Mouse (Mus musculus) left cerebral cortex, postnatal 4 days (tissue): ENCODE measurements around the gene Hist2h2be. TPM values are rescaled to one million over a fixed set of nuclear protein-coding genes. Genes with fewer than 3 reads are reported as not detected.
A peak's percentile ranks its signal among the peaks of the same experiment; 100 is the strongest.
"Not testable (repeated sequence)": the region's sequence is repeated elsewhere in the genome, so short reads cannot be mapped to it uniquely, and the experiment has no call there.

Experiments
- DNase-seq: peaks from one replicate; pipeline ENCODE4 v3.0.0-alpha.2; 2022
- intact Hi-C: fragments of 180-260 bp; cut with DNase I; formaldehyde crosslinking; loops from one replicate; pipeline ENCODE4 v1.15.1; 2025
- total RNA-seq, 2 experiments: library from RNA; stranded (reverse); gene quantifications; 2 replicates each; pipeline ENCODE4 v1.2.3; 2021

Gene Hist2h2be
- total RNA-seq, 2 experiments from 2014 or later: 4.6 to 5.2 TPM

- intact Hi-C loops: no loop called here
- no peak for DNase-seq
These were observed 16.5 kb downstream of the Hist2h2be start for GRCm38 (mm10) chr3:96237335-96237903.

- no peak for DNase-seq
- intact Hi-C loops: no loop called here
These were observed 17.1 kb downstream of the Hist2h2be start for GRCm38 (mm10) chr3:96237904-96238511.

DNA sequence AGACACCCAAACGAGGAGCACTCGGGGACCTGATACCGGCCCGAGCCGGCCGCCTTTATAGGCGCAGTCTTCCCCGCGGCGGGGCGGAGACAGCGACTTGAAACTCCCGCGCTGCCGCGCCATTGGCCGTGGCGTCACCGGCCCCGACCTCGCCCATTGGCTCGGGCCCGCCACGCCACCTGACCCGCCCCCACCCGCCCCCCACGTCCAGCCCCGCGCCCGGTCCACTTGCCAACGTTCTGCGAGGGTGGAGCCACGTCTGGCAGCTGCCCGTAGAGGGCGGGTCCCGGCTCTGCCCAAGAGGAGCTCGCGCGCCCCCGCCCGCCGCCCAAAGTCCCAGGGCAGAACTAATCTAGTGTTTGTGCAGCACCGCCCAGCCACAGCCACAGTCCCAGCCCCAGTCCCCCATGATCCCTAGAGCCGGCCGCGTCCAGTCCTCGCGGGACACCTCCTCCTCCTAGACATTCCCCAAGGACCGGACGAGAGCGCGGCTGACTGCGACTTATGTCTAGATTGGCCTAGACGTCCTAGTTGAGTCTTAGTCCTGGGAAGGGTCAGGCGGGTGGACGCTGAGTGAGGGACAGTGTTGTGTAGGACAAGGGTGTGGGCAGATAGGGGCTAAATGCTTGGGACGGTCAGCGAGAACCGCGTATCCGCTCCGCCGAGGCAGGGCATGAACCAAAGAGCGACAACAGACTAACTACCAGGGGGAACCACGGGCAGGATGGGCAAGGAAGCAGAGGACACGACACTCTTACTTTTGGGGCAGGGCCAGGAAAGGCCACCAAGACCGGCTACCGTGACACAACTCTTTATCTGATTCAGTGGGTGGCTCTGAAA, 18.3 kb downstream of the Hist2h2be start, which contains the start of gene Hist2h3c2:
Gene Hist2h3c2 (minus strand): TSS at position 174 of the 840 bp plus-strand sequence.
- intact Hi-C loops: not testable (repeated sequence)
- peak; percentile 56 for DNase-seq

DNA sequence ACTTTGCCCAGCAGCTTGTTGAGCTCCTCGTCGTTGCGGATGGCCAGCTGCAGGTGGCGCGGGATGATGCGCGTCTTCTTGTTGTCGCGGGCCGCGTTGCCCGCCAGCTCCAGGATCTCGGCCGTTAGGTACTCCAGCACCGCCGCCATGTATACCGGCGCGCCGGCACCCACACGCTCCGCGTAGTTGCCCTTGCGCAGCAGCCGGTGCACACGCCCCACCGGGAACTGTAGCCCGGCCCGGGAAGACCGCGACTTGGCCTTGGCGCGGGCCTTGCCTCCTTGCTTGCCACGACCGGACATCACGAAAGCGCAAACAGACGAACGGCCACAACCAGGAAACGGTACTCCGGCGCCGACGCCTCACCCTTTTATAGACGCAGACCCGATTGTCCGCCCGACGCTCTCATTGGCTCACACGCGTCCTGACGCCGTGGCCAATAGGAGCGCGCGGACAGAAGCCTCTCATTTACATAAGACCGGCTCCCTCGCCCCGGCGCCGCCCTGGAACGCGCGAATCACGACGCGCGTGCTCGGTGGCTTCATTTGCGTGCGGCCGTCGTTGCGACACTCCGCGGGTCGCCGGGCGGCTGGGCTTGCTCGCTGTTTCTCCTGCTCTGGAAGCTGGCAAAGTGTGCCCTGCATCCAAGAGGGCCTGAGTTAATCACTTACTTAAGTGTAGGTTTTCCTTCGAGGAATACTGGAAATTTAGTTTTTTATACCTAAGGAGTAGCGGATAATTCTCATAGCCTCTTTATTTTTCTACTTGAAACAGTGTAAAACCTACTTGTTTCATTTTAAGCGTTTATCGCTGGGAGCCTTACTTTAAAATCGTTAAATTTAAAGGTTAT, 19.3 kb downstream of the Hist2h2be start, which contains the start of gene Hist2h2aa2:
Gene Hist2h2aa2 (minus strand): TSS at position 328 of the 850 bp plus-strand sequence.
- peak; percentile 93 for DNase-seq
- intact Hi-C loops: not testable (repeated sequence)

- intact Hi-C loops: no loop called here
- no peak for DNase-seq
These were observed 19.9 kb downstream of the Hist2h2be start for GRCm38 (mm10) chr3:96240799-96241197.

GRCm38 (mm10) chr3:96243921-96244572, 23.1 kb downstream of the Hist2h2be start:
- intact Hi-C loops: no loop called here
- DNase-seq: no peak

- peak; percentile 84 for DNase-seq
- intact Hi-C loops: not testable (repeated sequence)
These were observed 24.3 kb downstream of the Hist2h2be start, which contains the start of gene Hist2h2aa1 for GRCm38 (mm10) chr3:96245003-96245886. Hist2h2aa1 (plus strand) TSS chr3:96245497.

GRCm38 (mm10) chr3:96246018-96246417, 25.1 kb downstream of the Hist2h2be start:
- DNase-seq, intact Hi-C loops: not testable (repeated sequence)

- intact Hi-C loops: not testable (repeated sequence)
These were observed 25.5 kb downstream of the Hist2h2be start, which contains the start of gene Hist2h3c1 for GRCm38 (mm10) chr3:96246427-96246856. Hist2h3c1 (plus strand) TSS chr3:96246685.

GRCm38 (mm10) chr3:96247356-96248140, 26.6 kb downstream of the Hist2h2be start:
- intact Hi-C loops: no loop called here
- DNase-seq: no peak

More at GRCm38 (mm10) chr3:96246427-96246856, 25.5 kb downstream of the Hist2h2be start, which contains the start of gene Hist2h3c1:
- DNase-seq: not testable (repeated sequence)

DNA sequence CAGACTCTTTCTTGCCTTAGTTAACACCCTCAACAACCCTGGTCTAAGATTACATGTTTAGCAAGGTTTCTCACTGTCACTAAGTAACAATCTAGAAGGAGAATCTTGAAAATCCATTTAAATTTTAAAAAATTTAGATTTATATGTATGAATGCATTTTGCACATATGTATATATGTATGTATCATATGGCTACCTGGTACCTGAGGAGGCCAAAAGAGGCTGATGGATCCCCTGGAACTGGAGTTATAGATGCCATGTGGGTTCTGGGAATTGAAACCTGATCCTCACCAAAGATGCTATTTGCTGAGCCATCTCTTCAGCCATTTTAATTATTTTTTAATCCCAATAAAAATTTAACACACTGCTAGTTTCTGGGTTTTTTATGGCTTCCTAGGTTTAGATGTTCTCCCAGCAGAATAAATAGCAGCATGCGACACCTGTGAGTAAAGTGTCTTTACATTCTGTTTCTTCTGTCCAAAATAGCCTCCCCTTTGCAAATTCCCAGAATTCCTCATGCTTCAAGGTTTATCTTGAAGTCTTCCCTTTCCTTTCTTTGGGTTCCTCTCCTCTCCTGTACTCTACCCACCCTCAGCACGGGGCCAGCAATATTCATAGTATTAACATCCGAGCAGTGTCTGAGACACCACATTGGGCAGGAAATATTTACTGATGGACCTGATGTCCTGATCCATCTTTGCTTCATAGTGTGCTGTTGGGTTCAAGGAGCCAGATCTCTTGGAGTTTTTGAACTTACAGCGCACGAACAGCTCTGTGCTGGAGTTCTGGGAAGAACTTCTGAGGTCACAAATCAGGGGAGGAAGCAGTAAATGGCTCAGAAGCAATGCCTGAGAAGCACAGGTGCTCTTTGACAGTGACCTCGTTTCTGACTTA, 27.5 kb downstream of the Hist2h2be start:
- intact Hi-C loops: no loop called here
- DNase-seq: no peak

DNA sequence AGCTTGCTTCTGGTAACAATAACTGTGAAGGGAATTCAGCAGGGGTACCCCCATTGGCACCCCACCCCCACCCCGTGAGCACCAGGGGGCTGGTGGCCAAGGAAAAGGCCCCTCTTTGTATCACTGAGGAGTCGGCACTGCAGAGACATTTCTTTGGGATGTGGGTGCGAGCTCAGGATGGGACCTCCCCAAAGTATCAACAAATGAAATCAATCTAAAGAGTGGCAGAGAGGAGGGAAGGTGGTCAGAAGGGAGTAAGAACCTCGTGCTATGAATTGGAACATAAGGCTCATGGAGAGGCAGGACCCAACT, 28.1 kb downstream of the Hist2h2be start:
- DNase-seq: no peak
- intact Hi-C loops: no loop called here

GRCm38 (mm10) chr3:96250890-96251289, 30.0 kb downstream of the Hist2h2be start:
- intact Hi-C loops: no loop called here
- no peak for DNase-seq

DNA sequence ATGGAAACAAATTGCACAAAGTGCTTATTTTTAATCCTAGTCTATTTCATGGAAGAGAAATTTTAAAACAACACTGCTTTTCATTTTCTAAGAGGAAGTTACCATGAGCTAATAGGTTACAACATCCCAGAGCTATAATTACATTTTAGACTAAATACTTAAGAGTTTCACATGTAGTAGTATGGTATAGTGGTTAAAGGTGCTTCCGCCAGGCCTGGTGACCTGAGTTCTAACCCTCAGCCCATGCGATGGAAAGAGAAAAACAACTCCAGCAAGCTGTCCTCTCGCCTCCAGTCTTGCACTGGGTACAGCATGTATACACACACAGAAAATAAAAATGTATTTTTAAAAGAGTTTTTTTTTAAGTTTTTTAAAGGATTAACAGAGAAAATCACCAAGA, 30.9 kb downstream of the Hist2h2be start:
- intact Hi-C loops: no loop called here

GRCm38 (mm10) chr3:96254683-96255355, 33.9 kb downstream of the Hist2h2be start:
- DNase-seq: peak; percentile 55
- intact Hi-C loops: no loop called here

More for the DNA sequence above, 30.9 kb downstream of the Hist2h2be start:
- no peak for DNase-seq

DNA sequence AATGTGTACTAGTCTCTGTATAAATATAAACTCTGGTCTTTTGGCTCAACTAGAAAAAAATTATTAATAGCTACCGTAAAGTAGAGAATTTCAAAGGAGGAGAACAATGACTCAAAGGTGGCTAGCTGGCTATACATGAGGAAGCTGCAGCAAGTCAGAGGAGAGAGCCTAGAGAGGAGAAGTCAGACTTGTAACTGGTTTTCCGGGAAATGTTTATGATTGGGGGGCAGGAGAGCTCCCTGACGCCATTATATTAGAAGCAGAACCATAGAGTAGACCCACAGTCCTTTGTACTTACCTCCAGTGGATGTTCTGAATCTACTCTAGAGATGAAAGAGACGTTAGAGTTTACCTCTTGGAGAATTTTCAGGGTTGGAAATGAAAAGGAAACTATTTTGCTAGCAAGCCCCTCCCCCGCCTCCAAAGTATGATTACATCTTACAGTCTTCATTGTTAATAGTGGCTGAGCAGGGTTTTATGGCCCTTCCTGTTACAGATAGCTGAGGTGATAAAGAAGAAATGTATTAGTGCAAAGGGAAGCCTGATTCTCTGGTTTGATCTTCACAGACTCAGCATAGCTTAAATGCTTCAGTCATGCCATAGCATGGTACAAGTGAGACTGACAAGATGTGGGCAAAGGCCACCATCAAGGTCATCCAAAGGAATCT, 35.1 kb downstream of the Hist2h2be start:
- intact Hi-C loops: no loop called here
- DNase-seq: no peak
